Mouse (Mus musculus) bone marrow, adult 2 months (tissue): Measurements from ENCODE around the gene Agap2. TPM values are rescaled to one million over a fixed set of nuclear protein-coding genes. Genes with fewer than 3 reads are reported as not detected.

ENCODE experiments used
- H3K27ac ChIP-seq: fragments of 200-500 bp; 2 replicates; pipeline ENCODE4 v1.5.1; 2012; ENCODE audit warnings: low read depth, mild to moderate bottlenecking, control low read depth, inconsistent platforms, low read length; ENCODE audit not compliant: control insufficient read depth, poor library complexity, insufficient read depth
- H3K4me1 ChIP-seq: fragments of 200-500 bp; 2 replicates; pipeline ENCODE4 v1.6.1; 2011; ENCODE audit warnings: low read length; ENCODE audit not compliant: control insufficient read depth, insufficient read depth
- H3K4me3 ChIP-seq: fragments of 200-500 bp; replicated peaks from 2 replicates; pipeline ENCODE3; 2011; ENCODE audit warnings: mild to moderate bottlenecking, low read depth, low read length, control low read depth; ENCODE audit not compliant: control insufficient read depth
- CTCF ChIP-seq: fragments of 200-500 bp; IDR thresholded peaks from 2 replicates; pipeline ENCODE4 v1.5.1; 2011; ENCODE audit warnings: low read length, control low read depth; ENCODE audit not compliant: control insufficient read depth, insufficient read depth
- POLR2A ChIP-seq: fragments of 200-500 bp; IDR thresholded peaks from 2 replicates; pipeline ENCODE4 v1.6.1; 2011; ENCODE audit warnings: low read depth, mild to moderate bottlenecking, control low read depth, low read length, borderline replicate concordance; ENCODE audit not compliant: control insufficient read depth
- WGBS: fragments of 180-500 bp; shearing (Covaris S2); methylation state at CpG from one replicate; pipeline ENCODE4 v1.1.7; 2018; 5-methylcytosine and 5-hydroxymethylcytosine counted together
- polyA plus RNA-seq: library from polyadenylated mRNA; stranded (reverse); fragments of >200 nt; gene quantifications from 2 replicates; pipeline ENCODE4 v1.2.4, GENCODE M21; 2011; ENCODE audit warnings: low replicate concordance; ENCODE audit not compliant: missing spikeins, insufficient read depth, insufficient read length

Gene Agap2
- polyA plus RNA-seq, 1 experiment = 27.3 TPM

- H3K4me3 ChIP-seq = no peak overlapping the region
- H3K4me1 ChIP-seq = peaks cover 10% of the 10 kb centered on the region
- no peak for TF ChIP-seq POLR2A
- TF ChIP-seq CTCF = no peak
- WGBS = 28% methylated on average over 18 of the region's 18 CpGs
- peak overlapping the region; percentile 56; the same call in 1 of the 2 replicates for H3K27ac ChIP-seq
Observed at GRCm38 (mm10) chr10:127138328-127139141, 63.5 kb downstream of the Agap2 start.

- peak overlapping the region; percentile 52; the same call in 1 of the 2 replicates for H3K27ac ChIP-seq
- peaks cover 10% of the 10 kb centered on the region for H3K4me1 ChIP-seq
- H3K4me3 ChIP-seq = no peak overlapping the region
- WGBS = 68% methylated on average over 11 of the region's 11 CpGs
- TF ChIP-seq POLR2A (no peak), CTCF (no peak)
Observed at GRCm38 (mm10) chr10:127140971-127141370, 65.9 kb downstream of the Agap2 start.

- 19% methylated on average over 8 of the region's 8 CpGs for WGBS
- Histone ChIP-seq H3K4me1 (peaks cover 10% of the 10 kb centered on the region), H3K4me3 (no peak overlapping the region), H3K27ac (peak overlapping the region; percentile 52)
- no peak for TF ChIP-seq CTCF
- TF ChIP-seq POLR2A = no peak
Observed at GRCm38 (mm10) chr10:127141500-127141899, 66.4 kb downstream of the Agap2 start.

Other genes with a start within 250 kb of the Agap2 start
- gene Atp23, start 173.9 kb upstream of the Agap2 start, polyA plus RNA-seq = 0.83 and 3.3 TPM in 2 replicates
- 31.5 and 43.9 TPM in 2 replicates for gene Ctdsp2, start 96.6 kb upstream of the Agap2 start, polyA plus RNA-seq
- gene Avil, start 74.6 kb upstream of the Agap2 start, polyA plus RNA-seq = not detected in 2 replicates
- gene Tsfm, start 44.4 kb upstream of the Agap2 start, polyA plus RNA-seq = 9.7 and 23.6 TPM in 2 replicates
- 10.0 and 14.6 TPM in 2 replicates for gene Mettl1, start 33.9 kb upstream of the Agap2 start, polyA plus RNA-seq
- 1.1 TPM in 1 of 2 replicates, not detected in the other for gene Eef1akmt3, start 33.8 kb upstream of the Agap2 start, polyA plus RNA-seq
- gene Cyp27b1, start 27.0 kb upstream of the Agap2 start, polyA plus RNA-seq = not detected in 2 replicates
- gene March9, start 15.1 kb upstream of the Agap2 start, polyA plus RNA-seq = 1.6 TPM in 1 of 2 replicates, not detected in the other
- 127 and 148 TPM in 2 replicates for gene Cdk4, start 11.8 kb upstream of the Agap2 start, polyA plus RNA-seq
- gene Tspan31, start 5.0 kb upstream of the Agap2 start, polyA plus RNA-seq = 15.7 and 22.5 TPM in 2 replicates
- gene Os9, start 45.8 kb downstream of the Agap2 start, polyA plus RNA-seq = 34.7 and 69.0 TPM in 2 replicates
- 26.4 and 54.8 TPM in 2 replicates for gene B4galnt1, start 89.9 kb downstream of the Agap2 start, polyA plus RNA-seq
- not detected in 2 replicates for gene Slc26a10, start 105.4 kb downstream of the Agap2 start, polyA plus RNA-seq
- gene Arhgef25, start 114.8 kb downstream of the Agap2 start, polyA plus RNA-seq = 9.9 and 25.0 TPM in 2 replicates
- 58.4 and 78.7 TPM in 2 replicates for gene Dtx3, start 120.4 kb downstream of the Agap2 start, polyA plus RNA-seq
- gene Pip4k2c, start 136.3 kb downstream of the Agap2 start, polyA plus RNA-seq = 18.1 and 24.9 TPM in 2 replicates
- 1.7 and 2.3 TPM in 2 replicates for gene Kif5a, start 188.1 kb downstream of the Agap2 start, polyA plus RNA-seq
- 68.6 and 115 TPM in 2 replicates for gene Dctn2, start 191.1 kb downstream of the Agap2 start, polyA plus RNA-seq
- 75.9 and 131 TPM in 2 replicates for gene Mbd6, start 213.7 kb downstream of the Agap2 start, polyA plus RNA-seq
- 41.6 and 85.0 TPM in 2 replicates for gene Mars, start 236.5 kb downstream of the Agap2 start, polyA plus RNA-seq
- 30.1 and 77.2 TPM in 2 replicates for gene Arhgap9, start 246.7 kb downstream of the Agap2 start, polyA plus RNA-seq